Mouse (Mus musculus): ENCODE measurements around the gene Gm28576.
"Not testable (repeated sequence)": the region's sequence is repeated elsewhere in the genome, so short reads cannot be mapped to it uniquely, and the experiment has no call there.

Gene Gm28576

GRCm38 (mm10) chrY:7722641-7723040, at the start of gene Gm28576:
Gene Gm28576, plus strand, starts transcription at chrY:7722941.
- DNase-seq (ENCODE audit: low read depth, low spot score) = not testable (repeated sequence)

Measured in WW6 (cell line).